Mouse (Mus musculus) liver, adult 2 months (tissue): ENCODE data around the gene Anxa2.

ENCODE experiments used
- CTCF ChIP-seq: fragments of 200-500 bp; IDR thresholded peaks from 2 replicates; pipeline ENCODE4 v1.5.1; 2011; ENCODE audit warnings: low read depth, low read length, control low read depth
- POLR2A ChIP-seq: fragments of 200-500 bp; IDR thresholded peaks from 2 replicates; pipeline ENCODE4 v1.6.1; 2011; ENCODE audit warnings: low read length, control low read depth; ENCODE audit not compliant: insufficient read depth; ENCODE audit errors: extremely low read depth

DNA sequence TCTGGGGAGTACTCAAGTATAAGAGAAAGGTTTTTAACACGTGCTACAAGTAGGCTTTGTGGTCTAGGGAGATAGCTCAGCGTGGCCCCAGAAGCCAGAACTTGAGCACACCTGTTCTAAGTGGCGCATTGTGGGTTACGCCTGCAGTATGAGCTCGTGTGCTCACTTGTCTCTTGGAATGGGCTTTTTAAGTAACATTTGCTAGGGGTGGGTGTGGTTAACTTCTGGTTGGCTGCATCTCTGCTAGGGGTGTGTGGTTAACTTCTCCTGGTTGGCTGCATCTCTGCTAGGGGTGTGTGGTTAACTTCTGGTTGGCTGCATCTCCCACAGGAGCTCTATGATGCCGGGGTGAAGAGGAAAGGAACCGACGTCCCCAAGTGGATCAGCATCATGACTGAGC is 32.7 kb downstream of the Anxa2 start:
- TF ChIP-seq CTCF (no peak), POLR2A (no peak)
